Mouse (Mus musculus) stomach, embryonic 14.5 days (tissue): ENCODE data around the gene Olfr873. TPM values are rescaled to one million over a fixed set of nuclear protein-coding genes. Genes with fewer than 3 reads are reported as not detected.
"Not testable (repeated sequence)": the region's sequence is repeated elsewhere in the genome, so short reads cannot be mapped to it uniquely, and the experiment has no call there.

ENCODE experiments used
- ATAC-seq: fragments of 200-750 bp; cut with Nextera tagmentation; 2 replicates; pipeline ENCODE4 v1.8.0; 2017; ENCODE audit warnings: low read depth, moderate TSS enrichment; ENCODE audit not compliant: insufficient number of reproducible peaks, insufficient read depth, low FRiP score
- H3K27ac ChIP-seq: fragments of 300-500 bp; sonication (generic); 2 replicates; pipeline ENCODE4 v1.5.1; 2014; ENCODE audit warnings: mild to moderate bottlenecking, low read length, moderate library complexity, mixed read lengths
- H3K27me3 ChIP-seq: fragments of 300-500 bp; sonication (generic); 2 replicates; pipeline ENCODE4 v1.6.1; 2014; ENCODE audit warnings: low read length, control low read depth, mixed read lengths; ENCODE audit not compliant: control insufficient read depth, insufficient read depth
- H3K36me3 ChIP-seq: fragments of 300-500 bp; sonication (generic); 2 replicates; pipeline ENCODE4 v1.6.1; 2014; ENCODE audit warnings: mild to moderate bottlenecking, control low read depth, low read length, moderate library complexity, mixed read lengths; ENCODE audit not compliant: control insufficient read depth, insufficient read depth
- H3K4me1 ChIP-seq: fragments of 300-500 bp; sonication (generic); 2 replicates; pipeline ENCODE4 v1.6.1; 2014; ENCODE audit warnings: low read length, control low read depth, mixed read lengths; ENCODE audit not compliant: control insufficient read depth, insufficient read depth
- H3K4me2 ChIP-seq: fragments of 300-500 bp; sonication (generic); replicated peaks from 2 replicates; pipeline ENCODE4 v1.6.1; 2014; ENCODE audit warnings: low read depth, low read length, control low read depth
- H3K4me3 ChIP-seq: fragments of 300-500 bp; sonication (generic); 2 replicates; pipeline ENCODE4 v1.5.1; 2014; ENCODE audit warnings: low read depth, low read length, control low read depth
- H3K9ac ChIP-seq: fragments of 300-500 bp; sonication (generic); replicated peaks from 2 replicates; pipeline ENCODE4 v1.6.1; 2014; ENCODE audit warnings: low read depth, mild to moderate bottlenecking, control low read depth, low read length, moderate library complexity, mixed read lengths
- H3K9me3 ChIP-seq: fragments of 300-500 bp; sonication (generic); 2 replicates; pipeline ENCODE4 v1.6.1; 2016; ENCODE audit warnings: low read depth, low read length, control low read depth; ENCODE audit not compliant: control insufficient read depth
- WGBS: fragments of 180-500 bp; shearing (Covaris S2); extraction: QIAGEN DNeasy Blood & Tissue Kit; methylation state at CpG from one replicate; pipeline ENCODE4 v1.1.7; 2014; 5-methylcytosine and 5-hydroxymethylcytosine counted together
- polyA plus RNA-seq: library from polyadenylated mRNA; unstranded; fragments of >200 nt; fragmentation: Nextera tagmentation; extraction: Ambion mirVana; gene quantifications from 2 replicates; pipeline ENCODE4 v1.2.1, GENCODE M21; 2014

The Olfr873 gene
- not detected in 2 replicates for polyA plus RNA-seq

GRCm38 (mm10) chr9:20298232-20298631 is at the start of gene Olfr873:
Olfr873 (plus strand) TSS chr9:20298532.
- Histone ChIP-seq H3K9ac (no peak within 1 kb of the TSS), H3K27me3 (no peaks in the 10 kb centered on the region), H3K4me3 (no peak within 1 kb of the TSS), H3K9me3 (no peaks in the 10 kb centered on the region), H3K36me3 (no peaks in the 10 kb centered on the region), H3K27ac (no peak within 1 kb of the TSS), H3K4me2 (no peak within 1 kb of the TSS), H3K4me1 (no peaks in the 10 kb centered on the region)
- 75% methylated on average over 1 of the region's 1 CpGs for WGBS
- ATAC-seq: no peak

- no peak within 1 kb of the TSS for H3K27ac ChIP-seq
- no peak within 1 kb of the TSS for H3K9ac ChIP-seq
- H3K4me1 ChIP-seq: no peaks in the 10 kb centered on the region
- H3K9me3 ChIP-seq: no peaks in the 10 kb centered on the region
- no peaks in the 10 kb centered on the region for H3K27me3 ChIP-seq
- no peak for ATAC-seq
- no peaks in the 10 kb centered on the region for H3K36me3 ChIP-seq
- no peak within 1 kb of the TSS for H3K4me3 ChIP-seq
- H3K4me2 ChIP-seq: no peak within 1 kb of the TSS
- WGBS: 81% methylated on average over 1 of the region's 1 CpGs
Measured at GRCm38 (mm10) chr9:20282051-20282450, 16.3 kb upstream of the Olfr873 start, which contains the start of gene Olfr39. Olfr39 (plus strand) TSS chr9:20282351.

GRCm38 (mm10) chr9:20295562-20295961 is 2.8 kb upstream of the Olfr873 start:
- H3K9me3 ChIP-seq, H3K9ac ChIP-seq, H3K4me3 ChIP-seq, ATAC-seq, H3K27ac ChIP-seq, H3K36me3 ChIP-seq, H3K4me2 ChIP-seq, H3K27me3 ChIP-seq, H3K4me1 ChIP-seq: not testable (repeated sequence)
- WGBS: 86% methylated on average over 5 of the region's 5 CpGs

- no peaks in the 10 kb centered on the region for H3K9me3 ChIP-seq
- ATAC-seq: no peak
- no peak within 1 kb of the TSS for H3K27ac ChIP-seq
- H3K36me3 ChIP-seq: no peaks in the 10 kb centered on the region
- no peak within 1 kb of the TSS for H3K4me3 ChIP-seq
- H3K9ac ChIP-seq: no peak within 1 kb of the TSS
- no peaks in the 10 kb centered on the region for H3K4me1 ChIP-seq
- no peaks in the 10 kb centered on the region for H3K27me3 ChIP-seq
- H3K4me2 ChIP-seq: no peak within 1 kb of the TSS
Measured at GRCm38 (mm10) chr9:20335994-20336393, 37.7 kb downstream of the Olfr873 start, which contains the start of gene Olfr18. Olfr18 (minus strand) TSS chr9:20336094.

GRCm38 (mm10) chr9:20348501-20348900 is 50.2 kb downstream of the Olfr873 start:
- ATAC-seq: no peak
- Histone ChIP-seq H3K4me1 (no peaks in the 10 kb centered on the region), H3K36me3 (peaks cover 10% of the 10 kb centered on the region; the same call in 1 of the 2 replicates), H3K4me2 (no peak overlapping the region), H3K27me3 (no peaks in the 10 kb centered on the region), H3K9ac (no peak overlapping the region), H3K4me3 (no peak overlapping the region), H3K9me3 (no peaks in the 10 kb centered on the region), H3K27ac (no peak overlapping the region)
- WGBS: 91% methylated on average over 4 of the region's 4 CpGs

Other genes starting within 250 kb of the Olfr873 start
- gene Olfr867, start 241.0 kb upstream of the Olfr873 start, polyA plus RNA-seq: not detected in 2 replicates
- gene Olfr868, start 199.9 kb upstream of the Olfr873 start, polyA plus RNA-seq: not detected in 2 replicates
- gene Olfr869, start 169.5 kb upstream of the Olfr873 start, polyA plus RNA-seq: not detected in 2 replicates
- gene Olfr870, start 124.5 kb upstream of the Olfr873 start, polyA plus RNA-seq: not detected in 2 replicates
- not detected in 2 replicates for gene Olfr871, start 86.3 kb upstream of the Olfr873 start, polyA plus RNA-seq
- gene Olfr872, start 61.4 kb upstream of the Olfr873 start, polyA plus RNA-seq: not detected in 2 replicates
- gene Olfr39, start 16.2 kb upstream of the Olfr873 start, polyA plus RNA-seq: not detected in 2 replicates
- not detected in 2 replicates for gene Olfr18, start 37.6 kb downstream of the Olfr873 start, polyA plus RNA-seq
- gene Zfp560, start 86.6 kb downstream of the Olfr873 start, polyA plus RNA-seq: 43.2 and 49.0 TPM in 2 replicates
- gene Zfp26, start 161.6 kb downstream of the Olfr873 start, polyA plus RNA-seq: 29.9 and 32.7 TPM in 2 replicates
- 25.2 and 27.5 TPM in 2 replicates for gene Zfp426, start 194.2 kb downstream of the Olfr873 start, polyA plus RNA-seq
- 94.0 and 94.9 TPM in 2 replicates for gene Zfp266, start 222.9 kb downstream of the Olfr873 start, polyA plus RNA-seq